Mouse (Mus musculus) hindbrain, embryonic 12.5 days (tissue): Measurements from ENCODE around the gene H2-K1. TPM values are rescaled to one million over a fixed set of nuclear protein-coding genes. Genes with fewer than 3 reads are reported as not detected.
"Not testable (repeated sequence)": the region's sequence is repeated elsewhere in the genome, so short reads cannot be mapped to it uniquely, and the experiment has no call there.

Experiments
- ATAC-seq: fragments of 200-750 bp; cut with Nextera tagmentation; 2 replicates; pipeline ENCODE4 v1.8.0; 2017; ENCODE audit warnings: moderate TSS enrichment; ENCODE audit not compliant: low FRiP score
- H3K27ac ChIP-seq: fragments of 300-500 bp; sonication (generic); 2 replicates; pipeline ENCODE4 v1.5.1; 2016; ENCODE audit warnings: mild to moderate bottlenecking
- H3K27me3 ChIP-seq: fragments of 300-500 bp; sonication (generic); 2 replicates; pipeline ENCODE4 v1.6.1; 2016; ENCODE audit warnings: mild to moderate bottlenecking
- H3K36me3 ChIP-seq: fragments of 300-500 bp; sonication (generic); 2 replicates; pipeline ENCODE4 v1.6.1; 2016; ENCODE audit warnings: mild to moderate bottlenecking
- H3K4me1 ChIP-seq: fragments of 300-500 bp; sonication (generic); 2 replicates; pipeline ENCODE4 v1.6.1; 2016
- H3K4me2 ChIP-seq: fragments of 300-500 bp; sonication (generic); replicated peaks from 2 replicates; pipeline ENCODE4 v1.6.1; 2016; ENCODE audit warnings: mild to moderate bottlenecking
- H3K4me3 ChIP-seq: fragments of 300-500 bp; sonication (generic); 2 replicates; pipeline ENCODE4 v1.5.1; 2016; ENCODE audit warnings: mild to moderate bottlenecking
- H3K9ac ChIP-seq: fragments of 300-500 bp; sonication (generic); 2 replicates; pipeline ENCODE4 v1.6.1; 2016; ENCODE audit warnings: mild to moderate bottlenecking, moderate library complexity
- H3K9me3 ChIP-seq: fragments of 300-500 bp; sonication (generic); replicated peaks from 2 replicates; pipeline ENCODE4 v1.6.1; 2016; ENCODE audit warnings: mild to moderate bottlenecking
- WGBS: fragments of 180-500 bp; shearing (Covaris S2); methylation state at CpG from one replicate; pipeline ENCODE4 v1.1.7; 2016; 5-methylcytosine and 5-hydroxymethylcytosine counted together
- polyA plus RNA-seq: library from polyadenylated mRNA; unstranded; fragments of >200 nt; fragmentation: Nextera tagmentation; extraction: Ambion mirVana; gene quantifications from 2 replicates; pipeline ENCODE4 v1.2.1, GENCODE M21; 2016

H2-K1 gene
- polyA plus RNA-seq, 1 experiment from 2014 or later = 16.6 TPM

- H3K27me3 ChIP-seq = peaks cover 49% of the 10 kb centered on the region
- not testable (repeated sequence) for ATAC-seq
- peak overlapping the region; percentile 53; the same call in 1 of the 2 replicates for H3K4me3 ChIP-seq
Measured at GRCm38 (mm10) chr17:34000796-34001195, 649 bp upstream of the H2-K1 start.

GRCm38 (mm10) chr17:33999341-34000149 is 602 bp downstream of the H2-K1 start:
- peak overlapping the region; percentile 59 for H3K9ac ChIP-seq
- peak overlapping the region; percentile 96 for H3K4me2 ChIP-seq
- 4% methylated on average over 87 of the region's 87 CpGs for WGBS
- H3K9me3 ChIP-seq = no peaks in the 10 kb centered on the region
- H3K4me1 ChIP-seq = peaks cover 14% of the 10 kb centered on the region
- peak; percentile 46 for ATAC-seq
- no peak overlapping the region for H3K27ac ChIP-seq
- H3K27me3 ChIP-seq = peaks cover 49% of the 10 kb centered on the region
- peak overlapping the region; percentile 53 for H3K4me3 ChIP-seq
- no peaks in the 10 kb centered on the region for H3K36me3 ChIP-seq

More at GRCm38 (mm10) chr17:34000796-34001195, 649 bp upstream of the H2-K1 start:
- H3K9me3 ChIP-seq, H3K4me2 ChIP-seq, H3K9ac ChIP-seq, H3K36me3 ChIP-seq, H3K27ac ChIP-seq: not testable (repeated sequence)
- peaks cover 14% of the 10 kb centered on the region for H3K4me1 ChIP-seq
- WGBS = 42% methylated on average over 2 of the region's 2 CpGs

GRCm38 (mm10) chr17:33998697-33999096 is 1.4 kb downstream of the H2-K1 start:
- Histone ChIP-seq H3K27me3 (peaks cover 49% of the 10 kb centered on the region), H3K4me1 (peaks cover 14% of the 10 kb centered on the region)
- not testable (repeated sequence) for H3K36me3 ChIP-seq, H3K27ac ChIP-seq, H3K4me3 ChIP-seq, ATAC-seq, H3K9ac ChIP-seq, H3K4me2 ChIP-seq, H3K9me3 ChIP-seq
- 59% methylated on average over 5 of the region's 5 CpGs for WGBS

GRCm38 (mm10) chr17:33997025-33997424 is 3.1 kb downstream of the H2-K1 start:
- not testable (repeated sequence) for H3K27ac ChIP-seq, H3K36me3 ChIP-seq, H3K9me3 ChIP-seq, H3K4me3 ChIP-seq, H3K4me2 ChIP-seq, ATAC-seq, H3K9ac ChIP-seq
- Histone ChIP-seq H3K4me1 (peaks cover 14% of the 10 kb centered on the region), H3K27me3 (peaks cover 44% of the 10 kb centered on the region)
- WGBS = 86% methylated on average over 2 of the region's 2 CpGs

GRCm38 (mm10) chr17:33995651-33996050 is 4.5 kb downstream of the H2-K1 start:
- no peak for ATAC-seq
- no peaks in the 10 kb centered on the region for H3K36me3 ChIP-seq
- peaks cover 14% of the 10 kb centered on the region for H3K4me1 ChIP-seq
- no peak overlapping the region for H3K4me3 ChIP-seq
- H3K9me3 ChIP-seq = no peaks in the 10 kb centered on the region
- no peak overlapping the region for H3K9ac ChIP-seq
- 68% methylated on average over 3 of the region's 3 CpGs for WGBS
- no peak overlapping the region for H3K27ac ChIP-seq
- H3K27me3 ChIP-seq = peaks cover 30% of the 10 kb centered on the region
- no peak overlapping the region for H3K4me2 ChIP-seq

GRCm38 (mm10) chr17:33994959-33995358 is 5.2 kb downstream of the H2-K1 start:
- no peak overlapping the region for H3K4me3 ChIP-seq
- peaks cover 8% of the 10 kb centered on the region for H3K4me1 ChIP-seq
- H3K9ac ChIP-seq = no peak overlapping the region
- 92% methylated on average over 8 of the region's 8 CpGs for WGBS
- H3K27ac ChIP-seq = no peak overlapping the region
- no peaks in the 10 kb centered on the region for H3K36me3 ChIP-seq
- H3K4me2 ChIP-seq = no peak overlapping the region
- no peaks in the 10 kb centered on the region for H3K9me3 ChIP-seq
- ATAC-seq = no peak
- H3K27me3 ChIP-seq = peaks cover 23% of the 10 kb centered on the region

- Histone ChIP-seq H3K4me3 (no peak overlapping the region), H3K9ac (no peak overlapping the region), H3K27ac (no peak overlapping the region), H3K36me3 (no peaks in the 10 kb centered on the region), H3K4me2 (no peak overlapping the region), H3K27me3 (peaks cover 9% of the 10 kb centered on the region), H3K4me1 (no peaks in the 10 kb centered on the region), H3K9me3 (no peaks in the 10 kb centered on the region)
- 31% methylated on average over 10 of the region's 10 CpGs for WGBS
- ATAC-seq = no peak; the same call in 1 of the 2 replicates
Measured at GRCm38 (mm10) chr17:33991788-33992664, 8.1 kb downstream of the H2-K1 start.

- H3K27ac ChIP-seq, H3K9ac ChIP-seq, H3K9me3 ChIP-seq, ATAC-seq, H3K36me3 ChIP-seq: not testable (repeated sequence)
- WGBS = 10% methylated on average over 8 of the region's 8 CpGs
- H3K4me1 ChIP-seq = peaks cover 13% of the 10 kb centered on the region
- peak overlapping the region; percentile 66 for H3K4me2 ChIP-seq
- H3K4me3 ChIP-seq = peak overlapping the region; percentile 50; the same call in 1 of the 2 replicates
- H3K27me3 ChIP-seq = peaks cover 38% of the 10 kb centered on the region
Measured at GRCm38 (mm10) chr17:33982136-33982535, 18.0 kb downstream of the H2-K1 start.

- H3K27me3 ChIP-seq = peaks cover 43% of the 10 kb centered on the region
- H3K36me3 ChIP-seq, H3K9me3 ChIP-seq: not testable (repeated sequence)
- peak; percentile 96 for ATAC-seq
- H3K4me3 ChIP-seq = peak overlapping the region; percentile 50
- H3K27ac ChIP-seq = peak overlapping the region; percentile 92
- under 1% methylated on average over 27 of the region's 27 CpGs for WGBS
- H3K4me2 ChIP-seq = peak overlapping the region; percentile 66
- peak overlapping the region; percentile 67 for H3K9ac ChIP-seq
- peaks cover 13% of the 10 kb centered on the region for H3K4me1 ChIP-seq
Measured at GRCm38 (mm10) chr17:33981192-33981909, 18.8 kb downstream of the H2-K1 start.

GRCm38 (mm10) chr17:33980181-33981035 is 19.7 kb downstream of the H2-K1 start:
- H3K27me3 ChIP-seq = peaks cover 52% of the 10 kb centered on the region
- H3K27ac ChIP-seq = no peak overlapping the region

GRCm38 (mm10) chr17:33979512-33980050 is 20.6 kb downstream of the H2-K1 start:
- 72% methylated on average over 6 of the region's 6 CpGs for WGBS
- Histone ChIP-seq H3K27me3 (peaks cover 58% of the 10 kb centered on the region), H3K4me2 (no peak overlapping the region), H3K4me3 (no peak overlapping the region), H3K4me1 (peaks cover 13% of the 10 kb centered on the region), H3K36me3 (no peaks in the 10 kb centered on the region), H3K9ac (no peak overlapping the region), H3K9me3 (no peaks in the 10 kb centered on the region), H3K27ac (no peak overlapping the region)
- no peak for ATAC-seq

More at GRCm38 (mm10) chr17:33980181-33981035, 19.7 kb downstream of the H2-K1 start:
- 78% methylated on average over 19 of the region's 19 CpGs for WGBS
- Histone ChIP-seq H3K4me1 (peaks cover 13% of the 10 kb centered on the region), H3K9me3 (no peaks in the 10 kb centered on the region), H3K4me3 (0 out of 2 replicates have a peak overlapping the region, but pooled peaks have one; percentile 50), H3K36me3 (no peaks in the 10 kb centered on the region), H3K4me2 (no peak overlapping the region), H3K9ac (no peak overlapping the region)
- ATAC-seq = no peak
